Mouse (Mus musculus) MN1 (cell line): ENCODE results near the gene Defb20.
"Not testable (repeated sequence)": the region's sequence is repeated elsewhere in the genome, so short reads cannot be mapped to it uniquely, and the experiment has no call there.

ENCODE experiments used
- DNase-seq: peaks from one replicate; pipeline ENCODE4 v3.0.0-alpha.2; 2016; ENCODE audit warnings: low spot score

The Defb20 gene

DNA sequence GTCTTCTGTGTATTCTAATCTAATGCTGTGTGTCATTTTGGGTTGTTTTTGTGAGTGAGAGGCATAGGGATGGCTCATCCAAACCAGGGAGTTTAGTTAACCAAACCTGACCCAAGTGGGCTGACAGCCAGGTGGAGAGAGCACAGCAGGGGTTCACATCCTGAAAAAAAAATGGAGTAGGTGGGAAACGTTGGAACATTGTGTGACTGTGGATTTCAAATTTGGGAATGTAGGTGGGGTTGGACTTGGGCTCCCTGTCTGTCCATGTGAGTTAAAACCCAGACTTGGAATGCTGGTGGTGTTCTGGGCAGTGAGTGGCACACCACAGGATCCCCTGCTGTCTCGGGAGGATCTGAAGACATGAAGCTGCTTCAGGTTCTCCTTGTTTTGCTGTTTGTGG, at the start of gene Defb20:
Gene Defb20, plus strand, starts transcription at position 301 of the 400 bp plus-strand sequence.
- DNase-seq = no peak

- DNase-seq = peak; percentile 39
These were observed 49.4 kb upstream of the Defb20 start for GRCm38 (mm10) chr2:152427493-152427892.

DNA sequence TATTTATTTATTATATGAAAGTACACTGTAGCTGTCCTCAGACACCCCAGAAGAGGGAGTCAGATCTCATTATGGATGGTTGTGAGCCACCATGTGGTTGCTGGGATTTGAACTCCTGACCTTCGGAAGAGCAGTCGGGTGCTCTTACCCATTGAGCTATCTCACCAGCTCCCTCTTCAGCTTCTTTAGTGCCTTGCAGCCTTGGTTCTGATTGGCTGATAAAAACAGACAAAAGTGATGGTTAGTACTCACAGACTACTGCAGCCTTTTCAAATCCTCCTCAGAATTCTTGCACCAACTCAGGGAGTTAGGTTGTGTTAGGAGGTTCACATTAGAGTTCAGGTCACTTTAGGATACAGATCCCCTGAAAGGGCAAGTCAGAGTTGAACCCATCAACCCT, 48.4 kb upstream of the Defb20 start:
- not testable (repeated sequence) for DNase-seq

- DNase-seq = peak; percentile 59
These were observed 40.4 kb upstream of the Defb20 start for GRCm38 (mm10) chr2:152436405-152436901.

DNA sequence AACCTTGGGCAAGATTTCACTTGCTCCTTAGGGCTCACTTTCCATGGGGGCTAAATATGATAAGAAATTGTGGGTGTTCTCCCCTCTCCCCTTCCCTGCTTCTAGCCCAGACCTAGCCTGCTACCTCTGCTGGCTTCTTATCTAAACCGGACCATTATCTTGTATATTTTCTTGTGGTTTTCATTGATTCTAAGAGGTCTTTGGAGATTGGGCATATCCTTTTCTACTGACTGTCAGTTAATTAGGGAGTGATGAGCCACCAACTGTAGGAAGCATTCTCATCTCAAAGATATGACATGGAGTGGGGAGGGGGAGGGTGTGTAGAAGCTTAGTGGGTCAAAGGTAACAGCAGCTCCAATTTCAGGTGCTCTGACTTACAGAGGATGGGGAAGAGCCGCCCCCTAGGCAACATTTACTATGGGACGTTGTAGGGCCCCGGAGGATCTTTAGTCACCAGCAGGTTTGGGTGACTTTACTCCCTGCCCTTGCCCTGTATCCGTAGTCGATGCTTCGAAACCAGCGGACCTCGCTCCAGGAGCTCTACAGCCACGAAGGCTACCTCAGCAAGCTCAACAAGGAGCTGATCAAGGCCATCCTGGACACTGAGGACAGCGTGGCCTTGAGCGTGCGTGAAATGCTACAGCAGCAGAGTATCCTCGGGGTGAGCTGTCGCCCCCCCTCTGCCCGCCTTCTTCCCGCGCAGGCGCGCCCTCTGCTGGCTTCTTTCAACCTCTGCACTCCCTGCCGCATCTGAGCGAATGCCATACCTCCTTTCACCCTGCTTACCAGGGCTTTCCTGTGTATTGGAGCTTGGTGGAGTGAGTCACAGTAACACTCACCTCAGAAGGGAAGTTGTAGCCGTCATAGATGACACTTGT, 39.6 kb upstream of the Defb20 start:
- peak; percentile 91 for DNase-seq

DNA sequence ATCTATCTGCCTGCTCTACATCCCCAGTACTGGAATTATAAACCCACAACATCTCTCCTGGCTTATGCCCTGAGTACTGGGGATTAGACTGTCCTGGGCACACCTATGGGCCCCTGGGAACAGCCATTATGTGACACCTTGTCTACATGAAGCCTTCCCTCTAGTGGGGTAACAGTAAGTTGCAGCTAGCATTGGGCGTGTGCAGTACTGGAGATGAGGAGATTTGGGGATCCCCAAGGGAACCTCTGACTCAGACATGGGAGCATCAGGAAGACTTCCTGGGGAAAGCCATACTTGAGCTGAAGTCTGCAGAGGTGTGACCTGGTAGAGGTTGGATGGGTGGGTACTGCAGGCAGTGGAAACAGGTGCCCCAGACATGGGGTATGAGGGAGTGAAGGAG, 37.9 kb upstream of the Defb20 start:
- peak; percentile 73 for DNase-seq

- DNase-seq = no peak
These were observed 37.0 kb upstream of the Defb20 start for GRCm38 (mm10) chr2:152439833-152440232.

GRCm38 (mm10) chr2:152442322-152442721, 34.5 kb upstream of the Defb20 start:
- no peak for DNase-seq

- DNase-seq = no peak
These were observed 33.6 kb upstream of the Defb20 start for GRCm38 (mm10) chr2:152443281-152443680.

DNA sequence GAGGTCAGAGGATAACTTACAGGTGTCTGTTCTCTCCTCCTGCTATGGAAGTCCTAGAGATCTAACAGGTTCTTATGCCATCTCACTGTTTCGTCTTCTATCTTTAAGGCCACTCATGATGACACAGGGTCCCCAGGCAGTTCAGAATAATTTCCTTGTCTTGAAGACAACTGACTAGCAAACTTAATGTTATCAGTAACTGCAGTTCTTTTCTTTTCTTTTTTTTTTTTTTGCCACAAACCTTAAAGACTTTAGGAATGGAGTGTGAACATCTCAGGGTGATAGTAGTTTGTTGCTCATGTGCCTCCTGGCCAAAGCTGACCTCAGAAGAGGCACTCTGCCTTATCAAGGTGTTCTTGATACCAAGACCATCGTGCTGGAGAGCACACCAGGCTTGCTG, 30.2 kb upstream of the Defb20 start:
- no peak for DNase-seq

DNA sequence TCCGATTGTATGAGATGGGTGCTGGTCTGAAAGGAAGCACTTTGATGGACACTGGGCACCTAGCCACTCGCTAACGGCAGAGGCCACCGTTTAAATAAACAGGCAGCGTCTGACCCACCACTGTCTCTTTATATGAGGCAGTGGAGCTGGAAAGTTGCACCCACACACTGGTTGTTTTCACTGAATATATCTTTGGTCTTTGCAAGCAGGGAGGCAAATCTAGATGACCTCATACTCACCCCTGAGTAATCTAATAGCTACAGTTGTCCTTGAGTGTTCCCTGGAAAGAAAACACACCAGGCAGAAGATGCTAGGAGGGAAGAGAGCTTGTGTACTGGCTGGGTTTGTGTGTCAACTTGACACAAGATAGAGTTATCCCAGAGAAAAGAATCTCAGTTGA, 29.4 kb upstream of the Defb20 start:
- DNase-seq = no peak

- peak; percentile 73 for DNase-seq
These were observed 26.6 kb upstream of the Defb20 start for GRCm38 (mm10) chr2:152450241-152450640.

DNA sequence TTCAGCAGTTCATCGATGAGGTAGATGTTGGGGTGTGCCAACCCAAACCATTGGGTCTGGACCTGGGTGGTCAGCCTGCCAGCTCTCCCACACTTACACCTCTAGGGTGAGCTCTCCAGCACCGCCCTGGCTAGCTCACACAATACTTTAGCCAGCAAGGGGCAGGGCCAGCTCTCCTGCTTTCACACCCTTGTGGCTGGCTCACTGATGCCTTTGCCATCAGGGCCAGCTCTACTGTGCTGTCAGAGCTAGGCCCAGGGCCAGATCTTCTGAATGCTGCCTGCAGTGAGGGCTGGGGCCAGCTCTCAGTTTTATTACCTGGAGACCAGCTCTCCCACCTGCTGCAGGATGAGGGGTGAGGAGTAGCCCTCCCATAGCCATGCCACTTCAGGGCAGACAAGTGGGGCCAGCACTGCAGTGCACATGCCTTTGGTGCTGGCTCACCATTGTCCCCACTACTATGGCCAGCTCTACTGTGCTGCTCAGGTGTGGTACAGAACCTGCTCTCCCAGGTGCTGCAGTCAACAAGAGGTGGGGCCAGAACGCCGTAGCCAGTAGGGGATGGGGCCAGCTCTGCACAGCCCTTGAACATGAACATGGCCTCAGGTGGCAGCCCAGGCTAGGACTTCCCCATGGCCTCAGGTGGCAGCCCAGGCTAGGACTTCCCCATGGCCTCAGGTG, 24.6 kb upstream of the Defb20 start:
- DNase-seq = no peak

- DNase-seq = no peak
These were observed 17.6 kb upstream of the Defb20 start for GRCm38 (mm10) chr2:152459241-152459640.

- DNase-seq = no peak
These were observed 12.2 kb upstream of the Defb20 start, which contains the start of gene Defb23 for GRCm38 (mm10) chr2:152464570-152465150. Gene Defb23 (minus strand): TSS chr2:152464620.

- peak; percentile 72 for DNase-seq
These were observed 5.9 kb upstream of the Defb20 start for GRCm38 (mm10) chr2:152470973-152471372.

DNA sequence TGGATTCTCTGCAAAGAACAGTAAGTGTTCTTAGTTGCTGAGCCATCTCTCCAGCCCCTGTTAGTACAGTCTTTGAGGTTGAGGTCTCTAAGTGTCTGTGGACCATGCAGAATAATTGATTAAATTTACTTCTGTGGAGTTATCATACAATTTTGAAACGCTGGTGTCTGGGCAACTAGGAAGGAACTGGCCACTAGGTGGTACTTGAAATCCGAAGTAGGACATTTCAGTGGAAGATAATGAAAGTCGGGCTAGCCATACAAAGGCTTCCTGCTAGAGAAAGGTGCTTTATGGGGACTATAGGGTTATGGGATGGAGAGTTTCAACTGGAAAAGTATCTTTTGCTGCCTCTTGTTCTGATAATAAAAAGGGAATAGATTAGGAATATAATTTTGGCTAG, 4.4 kb upstream of the Defb20 start:
- DNase-seq = no peak

DNA sequence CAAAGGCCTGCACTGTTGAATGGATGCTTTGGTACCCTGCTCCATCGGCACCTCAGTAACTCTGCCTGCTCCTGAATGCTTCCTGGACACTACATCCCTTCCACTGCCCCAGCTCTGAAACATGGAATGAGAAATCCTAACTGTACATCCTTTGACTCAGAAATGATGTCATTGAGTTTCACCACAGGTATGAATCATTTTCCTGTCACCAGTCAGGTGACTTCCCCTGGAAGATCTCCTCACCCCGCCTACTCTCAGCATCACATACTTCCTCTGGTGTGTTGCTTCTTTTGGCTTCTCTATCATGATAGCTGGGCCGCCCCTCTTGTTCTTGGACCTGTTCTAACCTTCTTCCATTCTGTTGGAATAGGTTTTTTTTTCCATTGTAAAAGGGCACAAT, 4.0 kb downstream of the Defb20 start:
- DNase-seq = peak; percentile 14

GRCm38 (mm10) chr2:152481726-152482125, 4.9 kb downstream of the Defb20 start:
- DNase-seq = no peak

GRCm38 (mm10) chr2:152487024-152487423, 10.2 kb downstream of the Defb20 start:
- no peak for DNase-seq

DNA sequence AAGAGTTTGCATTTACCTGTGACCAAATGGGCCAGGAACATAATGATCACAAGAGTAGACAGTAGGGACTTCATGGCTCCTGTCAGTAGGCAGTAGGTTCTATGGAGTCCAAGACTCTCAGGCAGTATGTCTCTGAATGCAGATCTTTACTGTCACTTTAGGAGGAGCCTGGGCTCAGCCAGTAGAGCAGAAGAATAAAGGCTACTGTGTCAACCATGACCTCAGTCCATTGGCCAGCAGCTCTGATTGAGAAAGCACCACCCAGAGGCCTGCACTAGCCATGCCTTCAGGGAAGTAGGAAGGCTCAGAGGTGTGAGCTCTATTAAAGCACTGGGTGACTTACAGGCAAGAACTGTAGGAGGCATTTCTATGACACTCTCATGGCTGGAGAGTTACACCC, 13.2 kb downstream of the Defb20 start, which contains the start of gene Defb22:
Gene Defb22, minus strand, starts transcription at position 101 of the 400 bp plus-strand sequence.
- DNase-seq = no peak

DNA sequence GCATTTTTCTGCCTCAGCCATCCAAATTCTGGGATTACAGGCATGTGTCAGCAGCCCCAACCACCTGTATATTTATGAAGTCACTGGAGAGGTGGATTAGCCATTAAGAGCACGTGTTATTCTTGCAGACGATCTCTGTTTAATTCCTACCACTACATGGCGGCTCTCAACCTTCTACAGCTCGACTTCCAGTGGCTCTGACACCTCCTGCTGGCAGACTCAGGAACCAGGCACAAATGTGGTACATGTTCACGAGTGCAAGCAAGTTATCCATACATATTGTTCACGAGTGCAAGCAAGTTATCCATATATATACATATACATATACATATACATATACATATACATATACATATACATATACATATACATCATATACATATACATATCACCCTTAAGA, 16.3 kb downstream of the Defb20 start:
- no peak for DNase-seq

GRCm38 (mm10) chr2:152498020-152498419, 21.2 kb downstream of the Defb20 start:
- no peak for DNase-seq
